Mouse (Mus musculus): ENCODE results near the gene Pate4.

- TF ChIP-seq CTCF (IDR thresholded peaks at IDR 0.05; ENCODE audit: control insufficient read depth, insufficient read depth, insufficient read length) (no peak), USF1 (IDR thresholded peaks at IDR 0.05; ENCODE audit: low read depth) (no peak), MAX (IDR thresholded peaks at IDR 0.05) (no peak), CEBPB (IDR thresholded peaks at IDR 0.05; ENCODE audit: low read depth) (no peak), MYOD1 (IDR thresholded peaks at IDR 0.05; ENCODE audit: control insufficient read depth, insufficient read length, low read depth) (no peak), FOSL1 (IDR thresholded peaks at IDR 0.05; ENCODE audit: insufficient read depth, low read length, poor library complexity, severe bottlenecking) (no peak)
Measured at GRCm38 (mm10) chr9:35561583-35561982, 50.2 kb downstream of the Pate4 start.
